Mouse (Mus musculus) testis, adult 2 months (tissue): Measurements from ENCODE around the gene Ttll8. TPM values are rescaled to one million over a fixed set of nuclear protein-coding genes. Genes with fewer than 3 reads are reported as not detected.

Experiments
- H3K27ac ChIP-seq: fragments of 200-500 bp; 2 replicates; pipeline ENCODE4 v1.5.1; 2012; ENCODE audit warnings: low read depth, low read length; ENCODE audit not compliant: control insufficient read depth, insufficient read depth
- H3K27me3 ChIP-seq: fragments of 200-500 bp; 2 replicates; pipeline ENCODE4 v1.6.1; 2012; ENCODE audit warnings: mild to moderate bottlenecking, low read length, moderate library complexity; ENCODE audit not compliant: control insufficient read depth, insufficient read depth
- H3K36me3 ChIP-seq: fragments of 200-500 bp; 2 replicates; pipeline ENCODE4 v1.6.1; 2012; ENCODE audit warnings: mild to moderate bottlenecking, low read length; ENCODE audit not compliant: control insufficient read depth, insufficient read depth
- H3K4me1 ChIP-seq: fragments of 200-500 bp; 2 replicates; pipeline ENCODE4 v1.6.1; 2012; ENCODE audit warnings: low read length; ENCODE audit not compliant: control insufficient read depth, insufficient read depth
- H3K4me3 ChIP-seq: fragments of 200-500 bp; 2 replicates; pipeline ENCODE4 v1.5.1; 2012; ENCODE audit warnings: low read depth, mild to moderate bottlenecking, low read length, moderate library complexity, mixed read lengths; ENCODE audit not compliant: control insufficient read depth
- CTCF ChIP-seq: fragments of 200-500 bp; IDR thresholded peaks from 2 replicates; pipeline ENCODE4 v1.5.1; 2012; ENCODE audit warnings: low read depth, mild to moderate bottlenecking, inconsistent platforms, low read length, moderate library complexity; ENCODE audit not compliant: control insufficient read depth, insufficient read depth, insufficient replicate concordance
- POLR2A ChIP-seq: fragments of 200-500 bp; IDR thresholded peaks from 2 replicates; pipeline ENCODE4 v1.6.1; 2012; ENCODE audit warnings: low read depth, mild to moderate bottlenecking, inconsistent platforms, low read length, moderate library complexity; ENCODE audit not compliant: control insufficient read depth
- polyA plus RNA-seq: library from polyadenylated mRNA; depleted of rRNA; stranded (reverse); fragments of >200 nt; gene quantifications from 2 replicates; pipeline ENCODE4 v1.2.3, GENCODE M21; 2012

The Ttll8 gene
- polyA plus RNA-seq, 1 experiment = 179 TPM

DNA sequence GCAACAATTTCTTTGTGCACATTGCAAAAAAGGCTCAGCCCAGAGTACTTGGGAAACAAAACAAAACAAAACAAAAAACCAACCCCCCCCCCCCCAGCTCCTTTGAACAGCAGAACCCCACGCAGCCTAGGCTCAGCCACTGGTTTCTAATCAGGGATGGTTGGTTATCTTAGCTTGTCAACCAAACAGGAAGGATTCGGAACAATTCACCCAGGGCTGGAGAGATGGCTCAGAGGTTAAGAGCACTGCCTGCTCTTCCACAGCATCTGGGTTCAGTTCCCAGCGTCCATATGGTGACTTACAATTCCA, 24.9 kb upstream of the Ttll8 start:
- no peak overlapping the region for H3K27ac ChIP-seq
- H3K27me3 ChIP-seq = no peaks in the 10 kb centered on the region
- H3K4me3 ChIP-seq = peak overlapping the region; percentile 34
- TF ChIP-seq POLR2A = no peak
- no peak for TF ChIP-seq CTCF
- H3K36me3 ChIP-seq = peaks cover 14% of the 10 kb centered on the region
- H3K4me1 ChIP-seq = peaks cover 4% of the 10 kb centered on the region

DNA sequence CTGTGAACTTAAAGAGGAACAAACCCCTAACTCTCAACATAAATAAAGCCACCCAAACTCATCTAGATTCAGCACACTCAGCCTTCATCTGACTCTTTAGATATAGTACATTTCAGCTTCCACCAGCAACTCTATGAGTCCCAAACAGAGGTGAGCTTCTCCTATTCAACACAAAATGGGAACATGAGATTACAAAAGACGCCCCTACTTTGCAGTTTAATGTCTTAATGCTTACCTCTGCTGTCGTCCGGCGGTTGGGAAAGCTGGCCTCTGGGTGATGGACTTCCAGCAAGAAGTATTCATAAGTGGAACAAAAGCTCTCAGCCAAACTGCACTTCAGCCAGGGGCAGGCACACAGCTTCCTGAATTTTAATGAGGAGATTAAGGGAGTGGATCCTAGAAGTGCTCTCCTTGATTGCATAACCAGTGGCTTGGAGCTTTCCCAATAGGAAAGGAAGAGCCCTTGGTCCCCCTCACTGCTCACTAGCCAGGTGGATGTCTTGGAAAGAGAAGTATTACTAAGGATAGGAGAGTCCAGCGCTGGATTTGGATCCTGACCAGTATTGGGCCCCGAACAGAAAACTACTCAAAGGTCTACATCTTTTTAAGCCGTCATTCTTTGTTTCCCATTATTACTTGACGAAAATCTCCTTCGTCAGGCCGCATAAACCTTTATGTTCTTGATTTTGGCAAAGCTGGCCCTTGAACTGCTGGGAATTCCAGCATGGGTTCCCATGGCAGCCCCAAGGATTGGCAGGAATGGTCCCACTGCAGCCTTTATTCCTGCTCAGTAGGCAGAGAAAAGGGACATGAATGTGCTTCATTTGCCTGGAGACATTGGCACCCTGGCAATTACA, 24.3 kb upstream of the Ttll8 start, which contains the start of gene Mlc1:
Mlc1 (minus strand) TSS at position 727 of the 857 bp plus-strand sequence.
- peaks cover 4% of the 10 kb centered on the region for H3K4me1 ChIP-seq
- H3K27ac ChIP-seq = no peak within 1 kb of the TSS
- no peaks in the 10 kb centered on the region for H3K27me3 ChIP-seq
- TF ChIP-seq POLR2A (no peak), CTCF (no peak)
- peak within 1 kb of the TSS; percentile 60 for H3K4me3 ChIP-seq
- H3K36me3 ChIP-seq = peaks cover 14% of the 10 kb centered on the region

- Histone ChIP-seq H3K36me3 (peaks cover 10% of the 10 kb centered on the region), H3K27me3 (no peaks in the 10 kb centered on the region), H3K27ac (no peak overlapping the region), H3K4me1 (peaks cover 2% of the 10 kb centered on the region; the same call in 1 of the 2 replicates), H3K4me3 (no peak overlapping the region)
- TF ChIP-seq POLR2A = no peak
- TF ChIP-seq CTCF = no peak
Observed at GRCm38 (mm10) chr15:88972300-88972699, 18.1 kb upstream of the Ttll8 start.

DNA sequence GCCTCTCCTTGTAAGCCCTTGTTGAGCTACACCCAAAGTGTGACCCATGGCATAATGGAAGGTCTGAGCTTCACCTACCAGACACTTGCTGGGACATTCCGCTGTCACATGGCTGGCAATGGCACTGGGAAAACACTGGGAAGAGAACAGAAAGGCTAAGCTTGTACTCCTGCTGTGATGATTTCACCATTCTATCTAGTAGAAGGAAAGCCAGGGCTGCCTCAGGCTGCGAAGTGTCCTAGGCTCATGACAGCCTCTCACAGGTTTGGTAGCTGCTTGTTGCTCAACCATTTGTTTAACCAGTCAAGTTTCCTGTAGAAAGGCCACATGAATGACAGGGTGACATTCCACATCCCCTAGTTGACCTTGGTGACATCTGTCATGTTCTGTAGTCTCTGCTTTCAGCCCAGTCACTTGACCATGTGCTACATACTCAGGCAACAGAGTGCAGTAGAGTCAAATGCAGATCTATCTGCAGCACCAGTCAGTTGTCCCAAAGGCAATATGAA, 9.9 kb upstream of the Ttll8 start:
- TF ChIP-seq CTCF (no peak), POLR2A (no peak)
- Histone ChIP-seq H3K27ac (no peak overlapping the region), H3K4me3 (no peak overlapping the region), H3K4me1 (no peaks in the 10 kb centered on the region; the same call in 1 of the 2 replicates), H3K36me3 (no peaks in the 10 kb centered on the region), H3K27me3 (no peaks in the 10 kb centered on the region)

DNA sequence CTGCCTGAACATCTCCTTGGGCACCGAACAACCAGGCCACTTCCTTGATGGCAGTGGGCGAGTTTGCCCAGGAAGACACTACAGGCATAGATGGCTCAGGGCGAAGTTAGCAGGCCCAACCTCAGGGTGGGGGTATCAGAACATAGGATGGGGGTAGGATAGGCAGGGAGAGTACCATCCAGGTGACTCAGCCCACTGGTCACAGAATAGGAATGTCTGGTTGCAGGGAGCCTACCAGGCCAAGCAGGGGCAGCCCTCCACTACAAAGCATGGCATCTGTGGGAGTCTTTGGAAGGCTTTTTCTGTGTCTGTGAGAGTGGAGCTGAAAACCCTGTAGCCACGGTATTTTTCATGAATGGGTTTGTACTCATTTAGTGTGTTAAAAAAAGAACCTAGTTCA, 3.3 kb upstream of the Ttll8 start:
- no peaks in the 10 kb centered on the region for H3K36me3 ChIP-seq
- no peak overlapping the region for H3K27ac ChIP-seq
- H3K4me3 ChIP-seq = no peak overlapping the region; the same call in 1 of the 2 replicates
- H3K4me1 ChIP-seq = peaks cover 15% of the 10 kb centered on the region
- TF ChIP-seq POLR2A = no peak
- TF ChIP-seq CTCF = no peak
- H3K27me3 ChIP-seq = no peaks in the 10 kb centered on the region

DNA sequence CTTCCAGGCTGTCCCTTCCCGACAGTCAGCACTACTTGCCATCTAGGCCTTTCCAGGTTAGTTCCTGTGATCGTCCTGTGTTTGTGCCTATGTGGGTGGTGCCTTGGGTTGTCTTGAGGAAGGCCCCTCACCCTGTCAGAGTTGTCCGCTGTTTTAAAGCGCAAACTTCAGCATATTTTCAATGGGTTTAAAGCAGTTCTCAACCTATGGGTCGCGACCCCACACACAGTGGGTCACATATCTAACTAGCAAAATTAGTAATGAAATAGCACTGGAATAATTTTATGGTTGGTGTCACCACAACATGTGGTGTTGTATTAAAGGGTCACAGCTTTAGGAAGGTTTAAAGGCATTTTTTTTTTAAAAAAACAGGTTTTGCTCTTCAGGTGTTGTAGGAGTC, 1.1 kb upstream of the Ttll8 start:
- TF ChIP-seq CTCF (no peak), POLR2A (no peak)
- peak overlapping the region; percentile 87 for H3K4me3 ChIP-seq
- no peaks in the 10 kb centered on the region for H3K27me3 ChIP-seq
- no peaks in the 10 kb centered on the region for H3K36me3 ChIP-seq
- peaks cover 15% of the 10 kb centered on the region for H3K4me1 ChIP-seq
- peak overlapping the region; percentile 78 for H3K27ac ChIP-seq

GRCm38 (mm10) chr15:88951246-88951645, 3.0 kb downstream of the Ttll8 start:
- no peak overlapping the region for H3K27ac ChIP-seq
- H3K36me3 ChIP-seq = no peaks in the 10 kb centered on the region
- H3K27me3 ChIP-seq = no peaks in the 10 kb centered on the region
- no peak for TF ChIP-seq CTCF
- TF ChIP-seq POLR2A = no peak
- peaks cover 15% of the 10 kb centered on the region for H3K4me1 ChIP-seq
- H3K4me3 ChIP-seq = peak overlapping the region; percentile 45
